Mouse (Mus musculus) lung, embryonic 14.5 days (tissue): ENCODE measurements at regions not wholly inside any gene's neighbourhood (a gene's known extent, or its start where the extent isn't known, plus 50 kb on each side); places are given as distances from the start of the nearest gene placed in this dataset.
"Not testable (repeated sequence)": the region's sequence is repeated elsewhere in the genome, so short reads cannot be mapped to it uniquely, and the experiment has no call there.

Experiments used
- ATAC-seq: fragments of 200-750 bp; cut with Nextera tagmentation; 2 replicates; pipeline ENCODE4 v1.8.0; 2017; ENCODE audit warnings: mild to moderate bottlenecking, moderate TSS enrichment, moderate library complexity; ENCODE audit not compliant: insufficient read depth
- DNase-seq: peaks from one replicate; pipeline ENCODE4 v3.0.0-alpha.2; 2015
- H3K27ac ChIP-seq: fragments of 300-500 bp; sonication (generic); 2 replicates; pipeline ENCODE4 v1.5.1; 2014; ENCODE audit warnings: low read depth, mild to moderate bottlenecking, moderate library complexity
- H3K27me3 ChIP-seq: fragments of 300-500 bp; sonication (generic); 2 replicates; pipeline ENCODE4 v1.6.1; 2014; ENCODE audit warnings: low read length, control low read depth; ENCODE audit not compliant: insufficient read depth
- H3K36me3 ChIP-seq: fragments of 300-500 bp; sonication (generic); 2 replicates; pipeline ENCODE4 v1.6.1; 2014; ENCODE audit warnings: control low read depth; ENCODE audit not compliant: insufficient read depth
- H3K4me1 ChIP-seq: fragments of 300-500 bp; sonication (generic); 2 replicates; pipeline ENCODE4 v1.6.1; 2014; ENCODE audit warnings: antibody characterized with exemption, control low read depth; ENCODE audit not compliant: insufficient read depth
- H3K4me2 ChIP-seq: fragments of 300-500 bp; sonication (generic); 2 replicates; pipeline ENCODE4 v1.6.1; 2014; ENCODE audit warnings: mild to moderate bottlenecking
- H3K4me3 ChIP-seq: fragments of 300-500 bp; sonication (generic); 2 replicates; pipeline ENCODE4 v1.5.1; 2014; ENCODE audit warnings: low read depth, low read length
- H3K9ac ChIP-seq: fragments of 300-500 bp; sonication (generic); 2 replicates; pipeline ENCODE4 v1.6.1; 2014
- H3K9me3 ChIP-seq: fragments of 300-500 bp; sonication (generic); 2 replicates; pipeline ENCODE4 v1.6.1; 2016; ENCODE audit warnings: low read depth, low read length, control low read depth
- CTCF ChIP-seq: IDR thresholded peaks from 2 replicates; pipeline ENCODE4 v1.5.1; 2016; ENCODE audit warnings: antibody characterized with exemption, low read depth
- WGBS: fragments of 180-500 bp; shearing (Covaris S2); extraction: QIAGEN DNeasy Blood & Tissue Kit; methylation state at CpG from one replicate; pipeline ENCODE4 v1.1.7; 2014; 5-methylcytosine and 5-hydroxymethylcytosine counted together

DNA sequence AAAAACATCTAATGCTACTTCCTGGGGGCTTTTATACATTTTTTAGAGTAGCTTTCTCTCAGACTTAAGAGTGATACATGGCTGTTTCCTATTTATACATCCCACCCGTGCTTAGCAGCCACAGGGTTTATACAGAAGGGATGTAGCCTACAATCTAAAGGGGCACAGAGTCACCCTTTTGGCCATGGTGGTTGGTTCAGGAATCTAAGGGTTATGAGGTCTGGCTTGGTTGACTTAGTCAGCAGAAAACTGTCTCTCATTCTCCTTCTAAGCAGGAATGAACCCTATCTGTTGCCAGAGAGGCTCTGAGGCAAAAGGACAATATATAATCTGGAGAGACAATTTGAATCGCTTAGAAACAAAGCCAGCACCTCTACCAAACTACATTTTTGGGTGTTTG is 97.9 kb downstream of the Btg1 start:
- no peak overlapping the region for H3K9ac ChIP-seq
- 70% methylated on average over 2 of the region's 2 CpGs for WGBS
- TF ChIP-seq CTCF: no peak
- H3K9me3 ChIP-seq: no peaks in the 10 kb centered on the region
- H3K4me1 ChIP-seq: no peaks in the 10 kb centered on the region
- DNase-seq: no peak
- no peak overlapping the region for H3K4me2 ChIP-seq
- H3K27ac ChIP-seq: no peak overlapping the region
- H3K27me3 ChIP-seq: no peaks in the 10 kb centered on the region
- no peaks in the 10 kb centered on the region for H3K36me3 ChIP-seq
- ATAC-seq: no peak
- no peak overlapping the region for H3K4me3 ChIP-seq

DNA sequence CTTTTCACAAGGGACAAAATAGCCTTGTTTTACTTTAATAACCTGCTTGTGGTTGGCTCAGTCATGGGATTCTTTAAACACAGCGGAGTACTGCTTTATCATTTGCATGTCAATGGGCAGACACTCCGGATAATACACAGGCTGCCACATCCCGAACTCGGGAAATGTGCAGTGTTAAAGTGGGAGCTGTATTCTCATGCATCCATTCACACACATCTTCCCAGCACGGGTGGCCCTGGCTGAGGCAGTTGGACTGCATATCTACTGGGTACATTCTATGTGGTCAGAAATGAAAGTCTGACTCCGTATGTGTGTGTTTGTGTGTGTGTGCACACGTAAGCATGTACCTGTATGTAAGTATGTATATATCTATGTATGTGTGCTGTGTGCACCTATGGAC is 100.5 kb downstream of the Btg1 start:
- H3K4me3 ChIP-seq: no peak overlapping the region
- no peak overlapping the region for H3K4me2 ChIP-seq
- WGBS: 78% methylated on average over 7 of the region's 7 CpGs
- TF ChIP-seq CTCF: no peak
- H3K4me1 ChIP-seq: peaks cover 11% of the 10 kb centered on the region
- H3K27ac ChIP-seq: no peak overlapping the region
- H3K36me3 ChIP-seq: no peaks in the 10 kb centered on the region
- no peaks in the 10 kb centered on the region for H3K27me3 ChIP-seq
- H3K9ac ChIP-seq: no peak overlapping the region
- DNase-seq (no peak), ATAC-seq (no peak)
- no peaks in the 10 kb centered on the region for H3K9me3 ChIP-seq

DNA sequence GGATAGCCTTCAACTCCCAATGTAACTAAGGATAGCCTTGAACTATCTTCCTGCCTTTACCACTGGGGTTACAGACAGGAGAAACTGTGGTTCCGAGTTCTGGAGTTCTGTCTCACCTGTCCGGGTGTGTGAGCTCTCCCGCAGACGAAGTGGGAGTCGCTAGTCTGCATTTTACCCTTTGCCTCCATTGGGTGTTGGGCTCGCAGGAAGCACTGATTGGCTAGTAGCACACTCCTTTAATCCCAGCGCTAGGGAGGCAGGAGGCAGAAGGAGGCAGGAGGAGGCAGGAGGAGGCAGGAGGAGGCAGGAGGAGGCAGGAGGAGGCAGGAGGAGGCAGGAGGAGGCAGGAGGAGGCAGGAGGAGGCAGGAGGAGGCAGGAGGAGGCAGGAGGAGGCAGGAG is 101.9 kb downstream of the Btg1 start:
- not testable (repeated sequence) for H3K27me3 ChIP-seq, DNase-seq, H3K9me3 ChIP-seq, ATAC-seq, H3K4me3 ChIP-seq, H3K27ac ChIP-seq, H3K36me3 ChIP-seq, H3K4me2 ChIP-seq, H3K9ac ChIP-seq
- H3K4me1 ChIP-seq: peaks cover 13% of the 10 kb centered on the region
- WGBS: 94% methylated on average over 7 of the region's 7 CpGs

DNA sequence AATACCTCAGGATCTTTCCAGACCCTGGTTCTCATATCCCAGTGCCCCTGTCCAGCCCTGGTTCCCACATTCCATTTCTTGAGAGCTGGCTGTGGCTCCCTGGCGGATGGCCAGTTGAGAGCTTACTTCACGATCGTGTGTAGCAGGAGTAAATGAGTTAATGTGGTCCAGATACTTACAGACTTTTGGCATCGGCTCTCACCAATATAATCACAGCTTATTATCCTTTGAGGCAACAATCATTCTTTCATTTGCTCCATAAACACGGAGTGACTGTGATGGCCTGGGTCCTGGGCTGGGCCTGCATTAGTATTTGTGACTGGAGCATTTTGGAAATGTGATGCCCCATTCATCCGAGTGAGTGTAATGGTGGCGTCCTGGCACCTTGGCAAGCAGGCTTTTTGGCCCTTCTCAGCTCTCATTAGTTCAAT is 103.5 kb downstream of the Btg1 start:
- Histone ChIP-seq H3K9me3 (no peaks in the 10 kb centered on the region), H3K27me3 (no peaks in the 10 kb centered on the region), H3K27ac (peak overlapping the region; percentile 13; the same call in 1 of the 2 replicates), H3K4me3 (no peak overlapping the region), H3K9ac (no peak overlapping the region), H3K4me2 (no peak overlapping the region), H3K36me3 (no peaks in the 10 kb centered on the region), H3K4me1 (peaks cover 22% of the 10 kb centered on the region)
- DNase-seq (peak; percentile 96), ATAC-seq (peak; percentile 74)
- WGBS: 25% methylated on average over 7 of the region's 7 CpGs
- no peak for TF ChIP-seq CTCF

DNA sequence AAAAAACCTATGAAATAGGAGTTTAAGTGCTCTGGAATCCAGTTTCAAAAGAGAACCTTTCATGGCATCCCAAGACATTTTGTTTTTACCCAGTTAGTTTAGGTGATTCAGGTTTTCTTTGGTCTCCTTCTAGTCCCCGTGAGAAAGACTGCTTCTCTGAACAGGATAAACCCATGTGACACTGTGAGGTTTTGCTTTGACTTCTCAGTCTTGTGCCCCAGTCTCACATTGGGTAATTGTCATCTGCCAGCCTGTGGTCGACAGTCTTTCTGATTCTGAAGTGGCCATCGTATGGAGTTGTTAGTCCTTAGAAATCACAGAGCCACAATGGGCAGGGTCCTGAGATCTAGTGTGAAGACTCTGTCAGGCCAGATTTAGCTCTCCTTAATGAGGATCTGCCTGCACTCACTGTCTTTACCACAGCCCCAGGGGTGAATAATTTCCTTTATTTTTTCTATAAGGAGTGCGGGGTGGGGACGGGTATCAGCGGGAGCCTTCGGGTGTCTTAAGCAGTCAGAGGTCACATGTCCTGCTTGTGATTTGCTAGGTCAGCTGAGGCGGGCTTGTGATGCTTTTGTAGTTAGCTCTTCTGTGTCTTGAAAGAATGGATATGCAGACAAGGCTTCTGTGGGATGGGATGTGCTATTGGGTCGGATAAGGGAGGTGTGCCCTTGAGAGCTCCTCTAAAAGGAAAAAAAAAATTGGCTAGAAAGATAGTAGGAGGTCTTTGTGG is 104.3 kb downstream of the Btg1 start:
- H3K4me3 ChIP-seq: no peak overlapping the region
- H3K9ac ChIP-seq: no peak overlapping the region
- H3K27ac ChIP-seq: peak overlapping the region; percentile 38; the same call in 1 of the 2 replicates
- WGBS: 68% methylated on average over 9 of the region's 9 CpGs
- H3K4me1 ChIP-seq: peaks cover 22% of the 10 kb centered on the region
- no peak for TF ChIP-seq CTCF
- H3K27me3 ChIP-seq: no peaks in the 10 kb centered on the region
- ATAC-seq (no peak), DNase-seq (no peak)
- no peaks in the 10 kb centered on the region for H3K36me3 ChIP-seq
- H3K4me2 ChIP-seq: no peak overlapping the region
- no peaks in the 10 kb centered on the region for H3K9me3 ChIP-seq

DNA sequence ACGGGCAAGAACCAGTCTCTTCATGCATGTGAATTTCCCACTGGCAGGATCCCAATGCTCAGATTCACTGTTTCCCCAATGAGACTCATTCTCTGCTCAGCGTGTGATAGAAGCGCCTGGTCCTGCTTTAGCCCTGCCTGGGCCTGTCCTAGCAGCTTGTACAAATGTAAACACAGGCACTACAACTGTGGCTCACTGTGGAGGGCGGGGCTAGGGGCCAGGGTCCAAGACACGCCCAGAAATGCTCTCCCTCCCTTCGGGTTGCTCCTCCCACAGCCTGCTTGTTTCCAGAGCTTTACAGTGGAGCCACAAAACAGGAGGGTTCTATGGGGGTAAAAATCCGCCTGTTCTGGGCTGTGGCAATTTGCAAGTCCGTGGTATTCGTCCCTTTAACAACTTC is 105.7 kb downstream of the Btg1 start:
- Histone ChIP-seq H3K4me2 (peak overlapping the region; percentile 21; the same call in 1 of the 2 replicates), H3K4me3 (no peak overlapping the region), H3K36me3 (no peaks in the 10 kb centered on the region), H3K27me3 (no peaks in the 10 kb centered on the region), H3K9ac (no peak overlapping the region), H3K27ac (peak overlapping the region; percentile 59; the same call in 1 of the 2 replicates), H3K4me1 (peaks cover 22% of the 10 kb centered on the region), H3K9me3 (no peaks in the 10 kb centered on the region)
- ATAC-seq (peak; percentile 95), DNase-seq (peak; percentile 95)
- WGBS: 12% methylated on average over 9 of the region's 9 CpGs
- no peak for TF ChIP-seq CTCF

DNA sequence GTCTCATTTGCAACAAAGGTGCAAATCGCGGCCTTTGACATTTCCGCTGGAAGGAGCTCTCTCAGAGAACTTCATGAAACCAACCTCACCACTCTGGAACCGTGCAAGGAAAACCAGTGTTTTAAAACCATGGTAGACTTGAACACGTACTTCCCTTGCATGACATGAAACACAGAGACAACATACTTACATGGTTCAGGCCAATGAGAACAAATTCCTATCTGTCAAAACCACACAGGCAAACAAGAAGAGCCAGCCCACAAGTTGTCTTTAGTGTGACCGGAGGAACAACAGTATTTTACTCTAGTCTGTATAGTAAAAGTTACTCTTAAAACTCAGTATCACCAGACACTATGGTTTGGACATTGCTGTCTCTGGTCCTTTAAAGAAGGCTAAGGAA is 106.3 kb downstream of the Btg1 start:
- H3K9ac ChIP-seq: no peak overlapping the region
- H3K36me3 ChIP-seq: no peaks in the 10 kb centered on the region
- H3K9me3 ChIP-seq: no peaks in the 10 kb centered on the region
- ATAC-seq (no peak), DNase-seq (no peak)
- TF ChIP-seq CTCF: no peak
- peaks cover 22% of the 10 kb centered on the region for H3K4me1 ChIP-seq
- H3K4me2 ChIP-seq: no peak overlapping the region
- no peak overlapping the region for H3K4me3 ChIP-seq
- peak overlapping the region; percentile 4; the same call in 1 of the 2 replicates for H3K27ac ChIP-seq
- 92% methylated on average over 6 of the region's 6 CpGs for WGBS
- no peaks in the 10 kb centered on the region for H3K27me3 ChIP-seq
